Mouse (Mus musculus) ES-Bruce4 (cell line): ENCODE measurements at regions not wholly inside any gene's neighbourhood (a gene's known extent, or its start where the extent isn't known, plus 50 kb on each side); places are given as distances from the start of the nearest gene placed in this dataset.

Source experiments
- H3K27ac ChIP-seq: 2 replicates; pipeline ENCODE4 v1.5.1; 2012; ENCODE audit warnings: low read length, inconsistent platforms; ENCODE audit not compliant: insufficient read depth
- H3K27me3 ChIP-seq: 2 replicates; pipeline ENCODE4 v1.6.1; 2012; ENCODE audit warnings: mild to moderate bottlenecking, low read length, inconsistent platforms; ENCODE audit not compliant: control insufficient read depth, poor library complexity, insufficient read depth, severe bottlenecking
- H3K36me3 ChIP-seq: 2 replicates; pipeline ENCODE4 v1.6.1; 2012; ENCODE audit warnings: inconsistent platforms, mild to moderate bottlenecking, low read length, moderate library complexity; ENCODE audit not compliant: control insufficient read depth, poor library complexity, insufficient read depth, severe bottlenecking
- H3K4me1 ChIP-seq: one replicate; pipeline ENCODE4 v1.8.1; 2011; ENCODE audit warnings: low read length; ENCODE audit not compliant: control insufficient read depth, insufficient read depth
- H3K4me3 ChIP-seq: 2 replicates; pipeline ENCODE4 v1.5.1; 2011; ENCODE audit warnings: low read depth, mild to moderate bottlenecking, low read length
- H3K9ac ChIP-seq: 2 replicates; pipeline ENCODE4 v1.6.1; 2012; ENCODE audit warnings: low read depth, mild to moderate bottlenecking, inconsistent platforms; ENCODE audit not compliant: poor library complexity, severe bottlenecking
- H3K9me3 ChIP-seq: replicated peaks from 2 replicates; pipeline ENCODE4 v1.6.1; 2012; ENCODE audit warnings: mild to moderate bottlenecking, low read length, inconsistent platforms; ENCODE audit not compliant: control insufficient read depth, poor library complexity, insufficient read depth, severe bottlenecking
- CTCF ChIP-seq: IDR thresholded peaks from one replicate; pipeline ENCODE4 v1.8.1; 2011; ENCODE audit warnings: low read depth, low read length
- EP300 ChIP-seq: IDR thresholded peaks from 2 replicates; pipeline ENCODE4 v1.6.1; 2011; ENCODE audit warnings: low read depth, low read length; ENCODE audit not compliant: insufficient read depth
- POLR2A ChIP-seq: IDR thresholded peaks from one replicate; pipeline ENCODE4 v1.8.1; 2011; ENCODE audit warnings: low read length; ENCODE audit not compliant: insufficient read depth

DNA sequence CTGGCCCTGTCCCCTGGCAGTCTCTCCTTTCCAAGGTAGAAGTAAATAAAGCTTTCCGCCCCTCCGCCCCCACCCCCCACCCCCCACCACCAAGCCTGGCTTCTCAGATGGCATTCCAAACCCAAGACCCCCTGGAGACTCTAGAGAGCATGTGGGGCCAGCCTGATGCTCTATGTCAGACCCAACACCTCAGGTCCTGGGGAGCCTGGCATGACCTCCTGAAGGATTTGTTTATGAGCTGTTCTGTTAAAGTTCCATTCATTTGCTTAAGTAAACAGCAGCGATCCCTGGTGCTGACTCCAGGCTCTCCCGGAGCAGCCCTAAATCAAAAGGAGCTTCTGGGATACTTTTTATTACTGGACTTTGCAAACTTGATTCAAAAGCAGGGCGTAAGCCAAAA is 137.3 kb upstream of the Hs3st3a1 start:
- no peaks in the 10 kb centered on the region for H3K27me3 ChIP-seq
- no peaks in the 10 kb centered on the region for H3K9me3 ChIP-seq
- no peak for TF ChIP-seq CTCF
- TF ChIP-seq POLR2A: no peak
- no peak for TF ChIP-seq EP300
- no peak overlapping the region for H3K27ac ChIP-seq
- no peaks in the 10 kb centered on the region for H3K36me3 ChIP-seq
- no peak overlapping the region for H3K4me3 ChIP-seq
- no peaks in the 10 kb centered on the region for H3K4me1 ChIP-seq
- H3K9ac ChIP-seq: no peak overlapping the region

DNA sequence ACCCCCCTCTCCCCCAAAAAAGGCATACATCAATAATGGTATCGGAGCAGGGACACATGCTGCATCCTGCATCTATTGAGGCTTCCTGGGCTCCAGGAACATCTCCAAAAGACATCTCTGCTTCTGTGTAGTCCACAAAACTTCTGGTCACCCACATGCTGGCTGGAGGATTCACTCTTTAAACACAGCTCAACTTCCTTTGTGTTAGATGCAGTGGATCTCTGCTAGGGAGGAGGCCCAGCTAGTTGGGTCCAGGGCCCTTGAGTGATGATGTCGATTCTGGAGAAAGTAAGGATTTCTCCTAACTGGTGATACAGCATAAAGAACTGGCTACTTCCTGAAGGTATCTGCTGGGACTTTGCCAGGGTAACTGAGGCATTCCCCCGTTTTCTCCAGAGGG is 146.9 kb upstream of the Hs3st3a1 start:
- TF ChIP-seq CTCF: no peak
- no peak for TF ChIP-seq POLR2A
- no peak for TF ChIP-seq EP300
- no peaks in the 10 kb centered on the region; the same call in 1 of the 2 replicates for H3K27me3 ChIP-seq
- H3K9ac ChIP-seq: no peak overlapping the region
- H3K36me3 ChIP-seq: no peaks in the 10 kb centered on the region
- H3K27ac ChIP-seq: no peak overlapping the region
- no peaks in the 10 kb centered on the region for H3K9me3 ChIP-seq
- H3K4me1 ChIP-seq: no peaks in the 10 kb centered on the region
- H3K4me3 ChIP-seq: no peak overlapping the region

DNA sequence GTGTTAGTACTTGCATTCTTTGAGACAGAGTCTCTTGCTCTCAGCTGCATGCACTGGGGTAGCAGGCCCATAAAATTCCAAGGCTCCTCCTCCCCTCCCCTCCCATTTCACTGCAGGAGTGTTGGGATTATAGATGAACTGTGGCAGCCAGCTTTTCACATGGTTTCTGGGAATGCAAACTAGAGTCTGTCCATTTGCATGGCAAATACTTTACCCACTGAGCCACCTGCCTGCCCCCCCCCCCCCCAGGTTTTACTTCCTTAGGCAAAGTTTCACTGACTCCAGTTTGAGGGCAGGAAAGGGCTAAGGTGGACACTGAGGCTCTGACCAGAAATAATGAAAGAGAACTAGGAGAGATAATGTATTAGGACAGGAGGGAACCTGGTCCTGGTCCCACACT is 147.6 kb upstream of the Hs3st3a1 start:
- Histone ChIP-seq H3K9me3 (no peaks in the 10 kb centered on the region), H3K36me3 (no peaks in the 10 kb centered on the region), H3K4me1 (no peaks in the 10 kb centered on the region), H3K27ac (no peak overlapping the region), H3K4me3 (no peak overlapping the region), H3K9ac (no peak overlapping the region), H3K27me3 (no peaks in the 10 kb centered on the region; the same call in 1 of the 2 replicates)
- TF ChIP-seq EP300: no peak
- no peak for TF ChIP-seq POLR2A
- TF ChIP-seq CTCF: no peak

DNA sequence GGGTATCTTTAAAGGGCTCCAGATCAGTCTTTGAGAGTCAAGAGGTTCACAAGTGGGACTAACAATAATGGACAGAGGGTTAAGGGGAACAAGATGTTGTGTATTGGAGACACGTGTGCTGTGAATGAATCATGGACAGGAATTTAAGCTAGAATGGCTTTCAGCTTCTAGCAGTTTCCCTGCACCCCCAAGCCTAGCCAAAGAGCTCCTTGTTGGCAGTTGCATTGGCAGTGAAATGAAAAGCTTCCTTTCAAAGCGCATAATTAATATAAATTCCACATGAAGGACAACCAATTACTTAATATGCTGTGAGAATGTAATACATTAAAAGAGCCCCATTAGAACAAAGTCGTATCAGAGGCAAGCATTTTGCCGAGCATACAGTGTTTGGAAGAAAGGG is 153.4 kb upstream of the Hs3st3a1 start:
- H3K36me3 ChIP-seq: no peaks in the 10 kb centered on the region
- H3K27ac ChIP-seq: no peak overlapping the region
- no peaks in the 10 kb centered on the region; the same call in 1 of the 2 replicates for H3K27me3 ChIP-seq
- H3K9ac ChIP-seq: no peak overlapping the region
- no peak overlapping the region for H3K4me3 ChIP-seq
- TF ChIP-seq CTCF (no peak), EP300 (no peak), POLR2A (no peak)
- no peaks in the 10 kb centered on the region for H3K4me1 ChIP-seq
- H3K9me3 ChIP-seq: no peaks in the 10 kb centered on the region

DNA sequence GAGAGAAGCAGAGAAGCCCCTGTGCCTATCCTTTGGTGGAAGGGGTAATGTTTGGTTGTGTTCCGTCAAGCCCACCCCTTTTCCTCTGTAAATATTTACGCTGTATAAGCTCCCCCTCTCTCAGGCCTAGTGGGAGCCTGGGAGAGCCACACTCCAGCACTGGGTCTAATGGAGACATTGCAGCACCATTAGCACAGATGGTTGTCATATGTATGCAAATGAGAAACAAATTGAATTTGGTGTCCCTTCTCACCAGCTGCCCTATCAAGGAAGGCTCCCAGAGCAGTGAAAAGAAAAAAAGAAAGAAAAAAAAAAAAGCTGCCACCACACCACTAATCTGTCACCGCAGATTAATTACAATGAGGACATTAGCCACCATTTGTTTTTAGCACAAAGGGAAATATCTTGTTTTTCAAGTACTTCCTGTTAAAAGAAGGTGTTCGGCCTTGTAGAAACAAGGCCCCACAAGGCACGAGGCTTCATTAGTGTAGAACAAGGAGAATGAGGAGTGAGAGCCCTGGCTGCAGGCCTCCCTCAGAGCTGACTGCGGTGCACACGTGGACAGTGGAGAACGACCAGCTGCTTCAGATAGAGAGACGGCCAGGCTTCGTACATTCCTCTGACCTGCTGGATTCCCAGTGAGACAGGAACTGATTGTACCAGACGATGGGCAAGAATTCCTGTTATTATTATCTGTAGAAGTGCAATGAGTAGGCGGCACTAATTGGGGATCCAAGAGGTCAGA is 156.7 kb upstream of the Hs3st3a1 start:
- no peak overlapping the region for H3K27ac ChIP-seq
- TF ChIP-seq CTCF (no peak), EP300 (no peak), POLR2A (no peak)

DNA sequence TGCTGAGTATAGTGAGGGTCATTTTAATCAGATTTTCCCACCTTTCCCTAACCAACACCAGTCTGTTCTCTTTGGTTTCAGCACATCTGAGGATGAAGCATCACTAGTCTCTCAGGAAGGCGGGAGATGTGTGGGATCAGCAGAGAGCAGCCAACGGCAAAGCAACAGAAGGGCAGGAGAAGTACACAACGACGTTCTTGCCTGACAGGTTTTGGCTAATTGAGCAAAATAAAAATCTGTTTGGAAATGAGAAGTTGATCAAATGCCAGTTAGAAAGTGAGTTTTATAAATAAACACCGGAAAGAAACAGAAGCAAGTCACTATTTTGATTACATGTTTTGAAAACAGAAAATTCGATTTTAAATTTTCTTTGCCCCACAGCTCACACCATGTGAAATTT is 161.4 kb upstream of the Hs3st3a1 start:
- Histone ChIP-seq H3K4me3 (no peak overlapping the region), H3K27me3 (no peaks in the 10 kb centered on the region; the same call in 1 of the 2 replicates), H3K9ac (no peak overlapping the region), H3K36me3 (no peaks in the 10 kb centered on the region), H3K4me1 (no peaks in the 10 kb centered on the region), H3K27ac (no peak overlapping the region), H3K9me3 (no peaks in the 10 kb centered on the region)
- TF ChIP-seq EP300 (no peak), CTCF (no peak), POLR2A (no peak)

More for the DNA sequence above, 156.7 kb upstream of the Hs3st3a1 start:
- H3K4me3 ChIP-seq: no peak overlapping the region
- no peaks in the 10 kb centered on the region for H3K36me3 ChIP-seq
- H3K4me1 ChIP-seq: no peaks in the 10 kb centered on the region
- H3K9ac ChIP-seq: no peak overlapping the region
- no peaks in the 10 kb centered on the region; the same call in 1 of the 2 replicates for H3K27me3 ChIP-seq
- H3K9me3 ChIP-seq: no peaks in the 10 kb centered on the region
